8 mouse cellular contexts compared by ENCODE assay signal in genomic region chr6:125422051-125422822, GRCm38 (mm10). TPM values are rescaled to one million over a fixed set of nuclear protein-coding genes. Genes with fewer than 3 reads are reported as not detected.
A peak's percentile ranks its signal among the peaks of the same experiment; 100 is the strongest.
DNase-seq lines count a peak whose midpoint lies in the region; ATAC-seq and TF ChIP-seq lines count a peak whose summit lies in the region.

No protein-coding gene starts in this region.

- no peak for TF ChIP-seq CTCF in lung, postnatal 0 days (IDR thresholded peaks at IDR 0.05)

- intact Hi-C loops in heart, postnatal 25 days (cut with DNase I) = no loop called here

- H3K4me2 ChIP-seq in lung, postnatal 0 days (replicated peaks; ENCODE audit: low read depth, low read length) = peak overlapping the region; percentile 38

- no peak overlapping the region for H3K27ac ChIP-seq in lung, postnatal 0 days (ENCODE audit: low read length)

- WGBS in lung, postnatal 0 days = 15% methylated on average over 20 of the region's 20 CpGs

- TF ChIP-seq EP300 in lung, postnatal 0 days (IDR thresholded peaks at IDR 0.05) = no peak

- no peaks in the 10 kb centered on the region for H3K9me3 ChIP-seq in lung, postnatal 0 days (ENCODE audit: low read length)

- no peaks in the 10 kb centered on the region for H3K36me3 ChIP-seq in lung, postnatal 0 days (ENCODE audit: insufficient read depth, low read length)

- no peaks in the 10 kb centered on the region for H3K27me3 ChIP-seq in lung, postnatal 0 days (replicated peaks; ENCODE audit: insufficient read depth, low read length)

- DNase-seq in heart, adult 18-20 months = peak; percentile 74 to 75
- no peak for DNase-seq in heart, postnatal 25 days (ENCODE audit: low spot score)
- DNase-seq in embryo, embryonic 10 days (ENCODE audit: low spot score) = peak; percentile 73
- peak; percentile 54 to 55 for DNase-seq in heart, adult 9 months (ENCODE audit: low spot score in 2 of 2)
- peak; percentile 56 to 68 for DNase-seq in kidney, adult 8-10 months
- DNase-seq in lung, postnatal 0 days (ENCODE audit: low spot score) = peak; percentile 81
- DNase-seq in ovary, postnatal 14 days (ENCODE audit: low spot score) = peak; percentile 56
- peak; percentile 85 for DNase-seq in urinary bladder, postnatal 14 days (ENCODE audit: low spot score)

- H3K9ac ChIP-seq in lung, postnatal 0 days (replicated peaks; ENCODE audit: low read depth) = no peak overlapping the region

- ATAC-seq in lung, postnatal 0 days = peak; percentile 31; the same call in 1 of the 2 replicates

- no peak overlapping the region for H3K4me3 ChIP-seq in lung, postnatal 0 days (ENCODE audit: low read depth, low read length)

- peaks cover 6% of the 10 kb centered on the region for H3K4me1 ChIP-seq in lung, postnatal 0 days (ENCODE audit: insufficient read depth, low read depth, low read length)

RNA-seq across cellular contexts. Expression of gene Plekhg6, which starts 41.6 kb away (rescaled TPM):
- total RNA-seq in heart, adult 18-20 months (2021) = not detected
- total RNA-seq in heart, postnatal 25 days (2021) = not detected
- polyA plus RNA-seq in lung, postnatal 0 days (2015; fragmentation: Nextera tagmentation; extraction: Ambion mirVana) = 0.50 and 0.82 TPM in 2 replicates
